Mouse (Mus musculus) testis, postnatal 14 days (tissue): ENCODE data around the gene Lfng.

ENCODE experiments used
- DNase-seq: peaks from one replicate; pipeline ENCODE4 v3.0.0; 2021; ENCODE audit warnings: low spot score

Gene Lfng

GRCm38 (mm10) chr5:140594846-140595245 is 12.3 kb upstream of the Lfng start:
- no peak for DNase-seq

- no peak for DNase-seq
These were observed 10.7 kb upstream of the Lfng start for GRCm38 (mm10) chr5:140596426-140596825.

- no peak for DNase-seq
These were observed 10.1 kb upstream of the Lfng start for GRCm38 (mm10) chr5:140596927-140597588.

- DNase-seq = no peak
These were observed 9.3 kb upstream of the Lfng start for GRCm38 (mm10) chr5:140597787-140598186.

- DNase-seq = no peak
These were observed 7.2 kb upstream of the Lfng start for GRCm38 (mm10) chr5:140599939-140600338.

- no peak for DNase-seq
These were observed 5.4 kb upstream of the Lfng start for GRCm38 (mm10) chr5:140601712-140602111.

- no peak for DNase-seq
These were observed 4.6 kb upstream of the Lfng start for GRCm38 (mm10) chr5:140602540-140602939.

GRCm38 (mm10) chr5:140604386-140604785 is 2.7 kb upstream of the Lfng start:
- DNase-seq = no peak

- no peak for DNase-seq
These were observed 1.9 kb upstream of the Lfng start for GRCm38 (mm10) chr5:140605228-140605627.

GRCm38 (mm10) chr5:140606386-140606785 is 734 bp upstream of the Lfng start:
- no peak for DNase-seq

GRCm38 (mm10) chr5:140607836-140608633 is 915 bp downstream of the Lfng start:
- DNase-seq = no peak

GRCm38 (mm10) chr5:140608634-140609015 is 1.5 kb downstream of the Lfng start:
- DNase-seq = no peak

- no peak for DNase-seq
These were observed 2.6 kb downstream of the Lfng start for GRCm38 (mm10) chr5:140609511-140610272.

- DNase-seq = no peak
These were observed 3.3 kb downstream of the Lfng start for GRCm38 (mm10) chr5:140610273-140611011.

GRCm38 (mm10) chr5:140611021-140611583 is 4.0 kb downstream of the Lfng start:
- DNase-seq = peak; percentile 62

GRCm38 (mm10) chr5:140611611-140612185 is 4.6 kb downstream of the Lfng start:
- DNase-seq = no peak

GRCm38 (mm10) chr5:140612191-140612590 is 5.1 kb downstream of the Lfng start:
- DNase-seq = no peak

- no peak for DNase-seq
These were observed 7.0 kb downstream of the Lfng start for GRCm38 (mm10) chr5:140614141-140614540.

GRCm38 (mm10) chr5:140614837-140615236 is 7.7 kb downstream of the Lfng start:
- DNase-seq = no peak

- no peak for DNase-seq
These were observed 8.4 kb downstream of the Lfng start for GRCm38 (mm10) chr5:140615321-140616109.

- DNase-seq = no peak
These were observed 9.0 kb downstream of the Lfng start for GRCm38 (mm10) chr5:140616110-140616503.
